Mouse (Mus musculus) liver, embryonic 13.5 days (tissue): ENCODE results near the gene Mvb12a. TPM values are rescaled to one million over a fixed set of nuclear protein-coding genes. Genes with fewer than 3 reads are reported as not detected.
A peak's percentile ranks its signal among the peaks of the same experiment; 100 is the strongest.

Experiments used
- ATAC-seq: fragments of 200-750 bp; cut with Nextera tagmentation; 2 replicates; pipeline ENCODE4 v1.8.0; 2017; ENCODE audit warnings: low read depth, mild to moderate bottlenecking, moderate number of reproducible peaks, moderate library complexity
- DNase-seq: peaks from one replicate; pipeline ENCODE4 v3.0.0; 2022
- H3K27ac ChIP-seq: fragments of 300-500 bp; sonication (generic); 2 replicates; pipeline ENCODE4 v1.5.1; 2015; ENCODE audit warnings: moderate library complexity, mild to moderate bottlenecking, inconsistent platforms
- H3K27me3 ChIP-seq: fragments of 300-500 bp; sonication (generic); 2 replicates; pipeline ENCODE4 v1.6.1; 2015; ENCODE audit warnings: mild to moderate bottlenecking, inconsistent platforms
- H3K36me3 ChIP-seq: fragments of 300-500 bp; sonication (generic); 2 replicates; pipeline ENCODE4 v1.6.1; 2015; ENCODE audit warnings: mild to moderate bottlenecking, inconsistent platforms
- H3K4me1 ChIP-seq: fragments of 300-500 bp; sonication (generic); replicated peaks from 2 replicates; pipeline ENCODE4 v1.6.1; 2015; ENCODE audit warnings: inconsistent platforms
- H3K4me2 ChIP-seq: fragments of 300-500 bp; sonication (generic); 2 replicates; pipeline ENCODE4 v1.6.1; 2015; ENCODE audit warnings: inconsistent platforms, mild to moderate bottlenecking, moderate library complexity
- H3K4me3 ChIP-seq: fragments of 300-500 bp; sonication (generic); replicated peaks from 2 replicates; pipeline ENCODE4 v1.5.1; 2015; ENCODE audit warnings: mild to moderate bottlenecking, inconsistent platforms
- H3K9ac ChIP-seq: fragments of 300-500 bp; sonication (generic); 2 replicates; pipeline ENCODE4 v1.6.1; 2015; ENCODE audit warnings: mild to moderate bottlenecking, inconsistent platforms
- H3K9me3 ChIP-seq: fragments of 300-500 bp; sonication (generic); replicated peaks from 2 replicates; pipeline ENCODE4 v1.6.1; 2016; ENCODE audit warnings: inconsistent platforms
- WGBS: fragments of 180-500 bp; shearing (Covaris S2); methylation state at CpG from one replicate; pipeline ENCODE4 v1.1.7; 2015; ENCODE audit not compliant: insufficient replicate concordance; 5-methylcytosine and 5-hydroxymethylcytosine counted together
- polyA plus RNA-seq: library from polyadenylated mRNA; unstranded; fragments of >200 nt; fragmentation: Nextera tagmentation; extraction: Ambion mirVana; gene quantifications from 2 replicates; pipeline ENCODE4 v1.2.1, GENCODE M21; 2015

The Mvb12a gene
- 30.4 and 33.9 TPM in 2 replicates for polyA plus RNA-seq

GRCm38 (mm10) chr8:71542632-71543343, at the start of gene Mvb12a:
Mvb12a (plus strand) TSS chr8:71542922.
- Histone ChIP-seq H3K9ac (peak within 1 kb of the TSS; percentile 74), H3K4me2 (peak within 1 kb of the TSS; percentile 90), H3K36me3 (peaks cover 20% of the 10 kb centered on the region), H3K4me1 (peaks cover 18% of the 10 kb centered on the region), H3K27me3 (no peaks in the 10 kb centered on the region), H3K27ac (peak within 1 kb of the TSS; percentile 51), H3K4me3 (peak within 1 kb of the TSS; percentile 76), H3K9me3 (no peaks in the 10 kb centered on the region)
- DNase-seq (peak; percentile 94), ATAC-seq (peak; percentile 93)
- under 1% methylated on average over 55 of the region's 55 CpGs for WGBS

GRCm38 (mm10) chr8:71495039-71495438, 47.7 kb upstream of the Mvb12a start:
- peak; percentile 27; the same call in 1 of the 2 replicates for ATAC-seq
- H3K36me3 ChIP-seq: peaks cover 38% of the 10 kb centered on the region
- H3K4me1 ChIP-seq: peaks cover 40% of the 10 kb centered on the region
- no peaks in the 10 kb centered on the region for H3K27me3 ChIP-seq
- H3K4me2 ChIP-seq: no peak overlapping the region
- H3K9ac ChIP-seq: no peak overlapping the region
- DNase-seq: peak; percentile 59
- no peak overlapping the region for H3K4me3 ChIP-seq
- H3K27ac ChIP-seq: no peak overlapping the region
- no peaks in the 10 kb centered on the region for H3K9me3 ChIP-seq
- 28% methylated on average over 16 of the region's 16 CpGs for WGBS

DNA sequence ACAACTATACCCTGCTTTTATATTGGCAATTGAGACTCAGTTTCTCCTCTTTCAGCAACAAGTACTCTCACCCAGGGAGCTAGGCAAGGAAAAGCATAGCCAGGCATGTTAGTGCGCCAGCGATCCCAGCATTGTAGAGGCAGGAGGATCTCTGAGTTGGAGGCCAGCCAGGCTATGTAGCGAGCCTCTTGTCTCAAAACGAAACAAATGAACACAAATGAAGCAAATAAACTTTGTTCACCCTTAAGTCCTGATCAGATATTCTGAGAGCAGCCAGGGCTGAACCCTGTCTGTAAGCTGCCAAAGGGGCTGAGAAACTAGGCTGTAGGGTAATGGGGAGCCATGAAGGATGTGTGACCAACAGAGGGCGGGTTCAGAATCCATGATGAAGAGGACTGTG, 46.9 kb upstream of the Mvb12a start:
- H3K27ac ChIP-seq: peak overlapping the region; percentile 36; the same call in 1 of the 2 replicates
- no peak overlapping the region for H3K4me2 ChIP-seq
- DNase-seq (no peak), ATAC-seq (no peak)
- no peaks in the 10 kb centered on the region for H3K27me3 ChIP-seq
- 79% methylated on average over 5 of the region's 5 CpGs for WGBS
- no peak overlapping the region for H3K4me3 ChIP-seq
- peaks cover 37% of the 10 kb centered on the region for H3K4me1 ChIP-seq
- no peak overlapping the region for H3K9ac ChIP-seq
- H3K36me3 ChIP-seq: peaks cover 31% of the 10 kb centered on the region
- no peaks in the 10 kb centered on the region for H3K9me3 ChIP-seq

DNA sequence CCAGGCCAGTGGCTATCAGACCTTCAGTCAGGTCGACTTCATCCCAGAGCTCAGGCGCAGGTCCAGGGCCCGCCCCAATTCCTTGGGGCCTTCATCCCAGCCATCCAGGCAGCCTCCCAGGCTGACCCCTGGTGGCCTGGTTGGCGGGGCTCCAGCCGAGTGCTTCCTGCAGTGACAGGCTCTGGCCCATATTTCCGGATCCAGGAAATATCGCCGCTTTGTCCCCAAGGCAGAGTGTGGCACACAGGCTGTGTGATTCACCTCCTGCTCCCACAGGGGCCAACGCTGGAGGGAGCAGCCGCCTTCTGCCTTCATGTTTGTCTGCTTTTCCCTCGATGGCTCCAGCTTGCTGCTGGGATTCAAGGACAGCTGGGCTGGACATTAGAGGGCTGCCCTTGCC, 46.2 kb upstream of the Mvb12a start:
- Histone ChIP-seq H3K36me3 (peaks cover 24% of the 10 kb centered on the region), H3K4me3 (no peak overlapping the region), H3K27ac (peak overlapping the region; percentile 36; the same call in 1 of the 2 replicates), H3K9ac (no peak overlapping the region), H3K27me3 (no peaks in the 10 kb centered on the region), H3K4me1 (peaks cover 37% of the 10 kb centered on the region), H3K4me2 (no peak overlapping the region), H3K9me3 (no peaks in the 10 kb centered on the region)
- 52% methylated on average over 11 of the region's 11 CpGs for WGBS
- DNase-seq (no peak), ATAC-seq (peak; percentile 21; the same call in 1 of the 2 replicates)

DNA sequence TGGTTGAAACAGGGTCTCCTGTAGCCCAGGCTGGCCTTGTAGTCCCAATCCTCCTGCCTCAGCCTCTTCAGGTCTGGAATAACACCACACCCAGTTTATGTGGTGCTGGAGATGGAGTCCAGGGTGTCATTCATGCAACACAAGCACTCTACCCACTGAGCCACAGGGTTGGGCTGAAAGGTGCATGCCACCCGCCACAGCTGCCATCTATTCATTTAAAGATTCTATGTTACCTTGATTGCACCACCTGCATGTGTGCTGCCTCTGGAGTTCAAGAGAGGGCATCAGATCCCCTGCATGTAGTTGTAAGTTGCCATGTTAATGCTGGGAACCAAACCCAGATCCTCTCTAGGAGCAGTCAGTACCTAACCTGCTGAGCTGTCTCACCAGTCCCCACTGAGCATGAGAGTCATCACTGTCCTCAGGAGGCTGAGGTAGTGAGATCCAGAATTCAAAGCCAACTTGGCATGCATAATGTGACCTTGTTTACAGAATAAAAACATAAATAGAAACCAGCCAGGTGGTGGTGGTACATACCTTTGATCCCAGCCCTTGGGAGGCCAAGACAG, 45.6 kb upstream of the Mvb12a start:
- DNase-seq: no peak
- H3K27ac ChIP-seq: no peak overlapping the region; the same call in none of the 2 replicates
- H3K36me3 ChIP-seq: peaks cover 18% of the 10 kb centered on the region
- peaks cover 37% of the 10 kb centered on the region for H3K4me1 ChIP-seq
- H3K9me3 ChIP-seq: no peaks in the 10 kb centered on the region
- H3K27me3 ChIP-seq: no peaks in the 10 kb centered on the region
- ATAC-seq: no peak
- WGBS: 67% methylated on average over 1 of the region's 1 CpGs
- no peak overlapping the region for H3K9ac ChIP-seq
- H3K4me2 ChIP-seq: no peak overlapping the region
- H3K4me3 ChIP-seq: no peak overlapping the region

DNA sequence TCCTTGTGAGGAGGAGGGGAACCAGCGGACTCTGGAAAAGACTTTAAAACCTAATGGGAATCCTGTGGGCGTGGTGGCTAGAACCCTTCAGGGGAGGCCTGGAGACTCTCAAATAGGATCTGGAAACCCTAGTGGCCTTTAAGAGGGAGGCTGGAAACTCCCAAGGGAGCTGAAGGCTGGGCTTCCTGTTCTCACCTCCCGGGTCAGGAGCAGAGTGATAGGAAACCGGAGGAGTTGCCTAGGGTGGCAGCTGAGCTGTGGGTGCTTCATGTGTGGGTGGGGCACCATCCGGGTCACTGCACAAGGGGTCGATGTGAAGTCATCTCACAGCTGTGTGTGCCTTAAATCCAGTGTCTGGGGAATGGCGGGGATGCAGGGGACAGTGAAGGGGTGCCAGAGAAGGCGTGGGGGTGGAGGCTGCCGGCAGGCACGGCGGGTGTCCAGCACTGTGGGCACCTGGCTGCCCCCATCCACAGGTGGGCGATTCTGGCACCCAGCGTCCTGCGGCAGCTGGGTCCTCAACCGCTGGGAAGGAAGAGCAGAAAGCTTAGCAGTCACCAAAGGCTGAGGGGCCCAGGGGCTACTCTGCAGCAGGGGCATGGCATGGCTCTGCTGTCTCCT, 44.7 kb upstream of the Mvb12a start:
- peaks cover 37% of the 10 kb centered on the region for H3K4me1 ChIP-seq
- peaks cover 10% of the 10 kb centered on the region; the same call in 1 of the 2 replicates for H3K36me3 ChIP-seq
- ATAC-seq (no peak), DNase-seq (no peak)
- H3K4me2 ChIP-seq: no peak overlapping the region
- H3K9ac ChIP-seq: no peak overlapping the region
- H3K9me3 ChIP-seq: no peaks in the 10 kb centered on the region
- H3K4me3 ChIP-seq: no peak overlapping the region
- no peaks in the 10 kb centered on the region for H3K27me3 ChIP-seq
- 47% methylated on average over 15 of the region's 15 CpGs for WGBS
- peak overlapping the region; percentile 67 for H3K27ac ChIP-seq

DNA sequence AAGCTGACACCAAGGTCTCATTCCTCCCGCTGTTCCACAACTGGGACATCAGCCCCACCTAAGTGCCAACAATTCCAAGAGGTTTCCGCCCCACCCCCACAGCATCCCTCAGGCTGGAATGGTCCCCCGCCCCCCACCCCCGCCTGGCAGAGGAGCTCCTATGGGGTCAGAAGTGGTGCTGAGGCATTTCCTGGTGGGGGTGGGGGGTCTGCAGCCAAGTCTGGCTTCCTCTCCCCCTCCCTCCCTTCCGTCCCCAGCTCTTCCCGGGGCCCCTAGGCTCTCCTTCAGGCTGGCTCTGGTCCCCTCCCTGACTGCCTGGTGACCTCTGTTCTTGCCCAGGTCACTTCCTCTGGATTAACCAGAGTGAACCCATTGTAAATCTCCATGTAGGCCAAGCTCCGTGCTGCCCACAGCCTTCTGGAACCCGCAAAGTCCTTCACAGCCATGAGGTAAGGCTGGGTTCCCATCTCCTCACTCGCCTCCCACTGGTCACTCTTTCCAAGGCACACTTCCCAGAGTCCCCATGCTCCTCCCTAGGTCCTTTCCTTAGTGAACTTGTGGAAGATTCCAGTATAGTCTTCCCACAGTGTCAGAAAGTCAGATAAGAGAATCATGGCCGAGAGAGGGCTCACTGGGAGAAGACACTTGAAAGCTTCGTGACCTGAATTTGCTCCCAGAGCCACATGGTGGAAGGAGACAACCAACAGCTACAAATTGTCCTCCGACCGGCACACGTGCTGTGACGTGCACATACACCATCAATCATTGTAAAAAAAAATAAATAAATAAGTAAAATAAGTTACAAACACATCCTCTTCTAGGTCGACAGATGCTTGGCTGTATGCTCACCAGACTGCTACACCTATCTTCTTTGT, 43.7 kb upstream of the Mvb12a start:
- H3K4me1 ChIP-seq: peaks cover 33% of the 10 kb centered on the region
- no peaks in the 10 kb centered on the region for H3K27me3 ChIP-seq
- H3K9ac ChIP-seq: no peak overlapping the region
- ATAC-seq (peak; percentile 29), DNase-seq (no peak)
- H3K36me3 ChIP-seq: peaks cover 2% of the 10 kb centered on the region; the same call in 1 of the 2 replicates
- 41% methylated on average over 16 of the region's 16 CpGs for WGBS
- no peaks in the 10 kb centered on the region for H3K9me3 ChIP-seq
- H3K4me2 ChIP-seq: no peak overlapping the region
- H3K27ac ChIP-seq: peak overlapping the region; percentile 67; the same call in 1 of the 2 replicates
- H3K4me3 ChIP-seq: no peak overlapping the region

DNA sequence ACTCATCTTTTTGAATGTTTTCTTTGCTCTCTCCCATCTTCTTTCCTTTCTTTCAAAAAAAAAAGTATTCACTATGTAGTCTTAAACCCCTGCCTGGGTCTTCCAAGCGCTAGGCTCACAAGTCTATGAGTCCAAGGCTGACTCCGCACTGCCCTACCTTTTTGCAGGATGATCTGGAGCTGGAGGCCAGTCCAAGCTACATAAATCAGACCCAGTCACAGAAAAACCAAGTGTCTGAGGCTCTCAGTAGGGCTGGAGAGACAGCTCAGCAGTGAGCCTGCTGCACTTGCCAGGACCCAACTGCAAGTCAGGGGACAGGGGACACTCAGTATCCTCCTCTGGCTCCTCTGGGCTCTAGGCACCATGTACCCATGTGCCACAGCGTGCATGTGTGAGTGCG, 38.4 kb upstream of the Mvb12a start:
- Histone ChIP-seq H3K9me3 (no peaks in the 10 kb centered on the region), H3K9ac (no peak overlapping the region), H3K4me2 (no peak overlapping the region), H3K36me3 (no peaks in the 10 kb centered on the region), H3K4me1 (peaks cover 21% of the 10 kb centered on the region), H3K27ac (no peak overlapping the region), H3K27me3 (peaks cover 35% of the 10 kb centered on the region), H3K4me3 (no peak overlapping the region)
- DNase-seq (no peak), ATAC-seq (no peak)
- 82% methylated on average over 4 of the region's 4 CpGs for WGBS

DNA sequence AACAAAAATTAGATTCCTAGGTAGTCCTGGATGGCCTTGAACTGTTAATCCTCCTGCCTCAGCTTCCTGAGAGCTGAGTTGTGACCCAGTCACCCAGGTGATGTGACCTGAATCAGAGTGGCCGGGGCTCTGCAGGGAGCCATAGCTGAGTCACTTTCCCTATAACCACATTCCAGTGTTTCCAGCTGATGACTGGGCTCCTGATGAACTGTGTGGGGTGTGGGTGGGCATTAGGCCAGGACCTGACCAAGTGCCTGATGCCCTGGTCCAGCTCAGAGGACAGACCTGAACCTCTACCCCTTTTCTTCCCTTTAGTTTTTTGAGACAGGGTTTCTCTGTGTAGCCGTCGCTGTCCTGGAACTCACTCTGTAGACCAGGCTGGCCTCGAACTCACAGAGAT, 37.4 kb upstream of the Mvb12a start:
- H3K4me1 ChIP-seq: peaks cover 15% of the 10 kb centered on the region

GRCm38 (mm10) chr8:71505979-71506378, 36.7 kb upstream of the Mvb12a start:
- peaks cover 50% of the 10 kb centered on the region for H3K27me3 ChIP-seq
- WGBS: 57% methylated on average over 4 of the region's 4 CpGs
- no peak overlapping the region for H3K4me3 ChIP-seq
- no peak overlapping the region for H3K9ac ChIP-seq
- H3K4me2 ChIP-seq: no peak overlapping the region
- peaks cover 18% of the 10 kb centered on the region for H3K4me1 ChIP-seq
- DNase-seq (no peak), ATAC-seq (no peak)
- H3K27ac ChIP-seq: no peak overlapping the region
- no peaks in the 10 kb centered on the region for H3K36me3 ChIP-seq
- no peaks in the 10 kb centered on the region for H3K9me3 ChIP-seq

More for the DNA sequence above, 37.4 kb upstream of the Mvb12a start:
- WGBS: 76% methylated on average over 4 of the region's 4 CpGs
- Histone ChIP-seq H3K27ac (no peak overlapping the region), H3K4me2 (no peak overlapping the region), H3K9ac (no peak overlapping the region), H3K36me3 (no peaks in the 10 kb centered on the region), H3K9me3 (no peaks in the 10 kb centered on the region), H3K4me3 (no peak overlapping the region), H3K27me3 (peaks cover 45% of the 10 kb centered on the region)
- no peak for DNase-seq
- ATAC-seq: no peak
